Mouse (Mus musculus) brain, embryonic 14.5 days (tissue): ENCODE results near the gene Ccdc9. TPM values are rescaled to one million over a fixed set of nuclear protein-coding genes. Genes with fewer than 3 reads are reported as not detected.
"Not testable (repeated sequence)": the region's sequence is repeated elsewhere in the genome, so short reads cannot be mapped to it uniquely, and the experiment has no call there.

Experiments used
- DNase-seq: peaks from one replicate; pipeline ENCODE4 v3.0.0-alpha.2; 2011; ENCODE audit warnings: low read depth
- CTCF ChIP-seq: fragments of 200-500 bp; IDR thresholded peaks from 2 replicates; pipeline ENCODE4 v1.5.1; 2012; ENCODE audit warnings: inconsistent platforms, mild to moderate bottlenecking, moderate library complexity, borderline replicate concordance; ENCODE audit not compliant: insufficient read depth, insufficient read length; ENCODE audit errors: extremely low read depth
- POLR2A ChIP-seq: fragments of 200-500 bp; IDR thresholded peaks from 2 replicates; pipeline ENCODE4 v1.6.1; 2012; ENCODE audit warnings: mild to moderate bottlenecking, inconsistent platforms, borderline replicate concordance; ENCODE audit not compliant: poor library complexity, insufficient read depth, insufficient read length, severe bottlenecking; ENCODE audit errors: extremely low read depth
- polyA plus RNA-seq: library from polyadenylated mRNA; depleted of rRNA; stranded (reverse); fragments of >200 nt; gene quantifications from 2 replicates; pipeline ENCODE4 v1.2.3, GENCODE M21; 2012

Ccdc9 gene
- polyA plus RNA-seq, 1 experiment = 63.9 TPM

DNA sequence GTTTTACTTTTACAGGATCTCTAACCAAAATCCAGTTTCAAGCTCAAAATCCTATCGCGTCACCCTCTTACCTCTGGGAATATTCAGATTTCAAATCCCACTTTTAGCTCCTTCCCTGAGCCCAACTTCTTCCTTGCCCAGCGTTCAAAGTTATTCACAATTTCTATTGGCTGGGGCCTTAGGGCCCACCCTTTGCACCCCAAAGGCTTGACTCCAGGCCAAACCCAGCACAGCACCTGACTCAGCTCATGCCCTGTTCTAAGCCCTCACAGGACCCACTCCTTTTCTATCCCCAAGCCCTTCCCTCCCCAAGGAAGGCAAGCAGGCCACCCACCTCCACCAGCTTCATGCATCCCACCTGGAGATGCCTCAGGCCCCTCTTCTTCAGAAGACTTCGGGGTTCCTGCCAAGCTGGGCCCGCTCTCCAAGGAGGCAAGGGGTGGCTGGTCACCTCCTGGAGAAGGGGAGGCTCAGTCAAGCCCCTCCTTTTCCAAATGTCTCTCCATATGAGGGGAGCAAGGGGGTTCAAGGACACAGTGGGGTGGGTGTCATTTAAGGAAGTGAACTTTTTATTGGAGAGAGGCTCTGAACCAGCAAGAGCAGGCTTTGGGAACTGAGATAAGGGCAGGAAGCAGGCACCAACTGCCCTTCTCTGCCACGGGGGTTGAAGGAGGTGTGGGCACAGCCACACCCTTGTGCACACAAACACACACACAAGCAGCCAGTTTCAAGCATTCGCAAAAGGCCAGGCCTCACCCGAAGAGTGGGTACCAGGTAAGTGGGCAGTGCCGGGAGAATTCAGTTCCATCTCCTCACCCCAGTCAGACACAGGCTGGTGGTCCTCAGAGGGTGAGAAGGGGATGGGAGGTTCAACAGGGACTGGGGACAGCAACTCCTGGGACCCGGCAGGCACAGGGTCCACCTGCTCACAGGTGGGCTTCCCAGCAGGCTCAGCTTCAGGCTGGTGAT, 11.4 kb downstream of the Ccdc9 start:
- TF ChIP-seq CTCF (no peak), POLR2A (no peak)
- DNase-seq = no peak

DNA sequence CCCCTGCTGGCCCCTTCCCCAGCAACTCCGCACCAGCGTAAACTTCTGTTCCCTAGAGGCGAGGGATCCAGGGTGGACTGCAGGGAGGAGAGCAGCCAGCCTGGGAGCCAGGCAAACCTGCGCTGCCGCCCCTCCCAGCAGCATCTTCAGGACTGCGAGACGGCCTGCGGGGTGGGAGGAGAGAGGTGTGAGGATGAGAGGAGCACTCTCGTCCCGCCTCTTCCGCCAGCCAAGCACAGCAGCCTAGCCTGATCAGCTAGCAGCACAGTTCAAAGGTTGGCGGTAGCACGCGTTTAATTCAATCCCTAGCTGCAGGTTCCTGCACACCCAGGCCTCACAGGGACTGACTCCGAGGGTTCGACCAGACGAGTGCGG, 12.8 kb downstream of the Ccdc9 start:
- peak; percentile 87 for DNase-seq
- no peak for TF ChIP-seq POLR2A
- no peak for TF ChIP-seq CTCF

DNA sequence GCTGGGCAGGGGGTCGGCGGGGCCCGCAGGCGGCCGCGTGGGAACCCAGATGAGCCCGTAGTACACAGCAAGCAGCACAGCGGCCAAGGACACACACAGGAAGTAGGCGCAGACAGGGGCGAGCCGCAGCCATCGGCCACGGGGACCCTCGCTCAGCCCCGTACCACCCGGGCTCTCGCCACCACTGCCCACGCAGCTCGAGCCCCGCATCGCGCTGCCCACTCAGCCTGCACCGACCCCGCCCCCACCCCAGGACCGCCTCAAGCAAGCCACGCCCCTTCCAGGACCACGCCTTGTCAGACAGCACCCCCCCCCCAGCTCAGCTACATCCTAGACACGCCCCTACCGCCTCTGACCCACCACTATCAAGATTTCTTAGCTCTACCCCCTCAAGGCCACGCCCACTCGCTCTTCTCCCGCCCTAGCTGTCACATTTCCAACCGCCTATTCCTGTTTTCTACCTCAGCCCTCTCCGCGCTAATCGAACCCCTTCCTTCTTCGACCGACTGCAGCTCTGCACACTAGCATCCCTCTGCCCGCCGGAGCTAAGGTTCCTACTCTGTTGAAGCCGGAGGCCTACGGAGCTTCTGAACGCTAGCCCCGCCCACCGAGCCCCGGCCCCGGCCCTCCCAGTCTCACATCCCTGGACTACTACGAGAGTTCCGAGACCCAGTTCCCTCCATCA, 13.4 kb downstream of the Ccdc9 start, which contains the start of gene Inafm1:
Inafm1 (minus strand) TSS at position 537 of the 685 bp plus-strand sequence.
- peak; percentile 99 for DNase-seq
- 0 out of 2 replicates have a peak, but pooled peaks have one; percentile 36 for TF ChIP-seq POLR2A
- no peak for TF ChIP-seq CTCF

DNA sequence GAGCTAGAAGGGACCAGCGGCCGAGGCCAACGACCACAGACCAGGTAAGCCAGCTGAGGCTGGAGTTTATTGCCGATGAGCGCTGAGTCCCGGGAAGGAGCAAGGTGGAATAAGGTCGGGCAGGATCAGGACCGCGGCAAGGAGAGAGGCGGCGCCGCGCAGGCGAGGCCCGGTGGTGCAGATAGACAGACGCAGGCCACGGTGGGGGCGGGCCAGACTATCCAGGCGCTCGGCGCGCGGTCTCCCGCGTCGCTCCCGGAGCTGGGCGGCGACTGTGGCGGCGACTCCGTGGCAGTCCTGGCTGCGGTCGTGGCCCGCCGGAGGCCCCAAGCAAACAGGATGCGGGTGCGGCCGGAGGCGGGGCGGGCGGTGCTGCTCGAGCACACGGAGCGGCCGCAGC, 13.9 kb downstream of the Ccdc9 start:
- DNase-seq = peak; percentile 69
- TF ChIP-seq CTCF (0 out of 2 replicates have a peak, but pooled peaks have one; percentile 14), POLR2A (no peak; the same call in 1 of the 2 replicates)

DNA sequence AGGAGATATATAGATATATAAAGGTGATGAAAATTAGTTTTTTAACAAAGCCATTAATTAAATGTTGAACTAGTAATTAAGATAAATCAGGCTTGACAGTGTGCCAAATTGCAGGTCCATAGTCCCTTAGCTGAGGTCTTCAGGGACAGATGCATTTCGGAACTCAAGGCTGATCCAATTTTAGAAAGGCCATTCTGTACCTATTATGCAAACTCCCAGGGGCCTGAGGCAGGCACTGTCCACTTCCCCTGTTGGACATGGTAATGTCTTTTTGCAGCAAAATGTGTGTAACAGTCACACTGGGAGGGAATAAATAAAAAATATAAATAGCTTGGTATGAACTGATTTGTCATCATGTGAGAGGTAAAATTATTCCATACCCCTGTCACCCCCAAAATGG, 15.5 kb downstream of the Ccdc9 start:
- no peak for DNase-seq
- TF ChIP-seq POLR2A = no peak
- no peak for TF ChIP-seq CTCF

DNA sequence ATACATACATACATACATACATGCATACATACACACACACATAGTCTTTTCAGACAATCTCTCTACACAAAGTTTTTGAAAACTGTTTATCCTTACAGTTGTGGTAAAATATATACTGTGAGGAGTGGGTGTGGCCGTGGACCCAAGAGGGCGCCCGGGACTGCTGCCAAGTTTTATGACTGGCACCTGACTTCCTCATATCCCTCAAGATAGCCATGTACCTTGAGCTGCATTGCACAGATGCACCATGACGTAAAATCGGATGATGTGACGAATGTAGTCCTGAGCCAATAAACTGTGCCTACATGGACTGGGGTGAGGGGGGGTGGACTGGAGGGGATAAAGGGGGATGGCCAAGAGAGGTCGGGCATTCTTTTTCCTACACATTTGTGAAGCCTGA, 20.0 kb downstream of the Ccdc9 start:
- not testable (repeated sequence) for DNase-seq

DNA sequence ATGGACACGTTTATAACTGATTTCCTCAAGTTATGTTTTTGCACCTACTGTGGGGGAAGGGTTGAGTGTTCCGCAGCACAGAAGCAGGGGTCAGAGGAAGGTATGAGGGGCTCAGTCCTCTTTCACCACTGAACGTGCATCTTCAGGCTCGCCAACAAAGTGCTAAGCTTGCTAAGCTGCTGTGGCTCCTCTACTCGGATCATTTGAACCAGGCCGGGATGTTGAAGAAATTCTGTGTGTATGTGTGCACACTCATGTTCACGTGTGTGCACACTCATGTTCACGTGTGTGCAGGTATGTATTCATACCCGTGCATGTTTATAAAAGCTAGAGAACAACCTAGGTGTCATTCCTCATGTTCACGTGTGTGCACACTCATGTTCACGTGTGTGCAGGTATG, 20.7 kb downstream of the Ccdc9 start:
- no peak for TF ChIP-seq CTCF
- TF ChIP-seq POLR2A = no peak
- no peak for DNase-seq

DNA sequence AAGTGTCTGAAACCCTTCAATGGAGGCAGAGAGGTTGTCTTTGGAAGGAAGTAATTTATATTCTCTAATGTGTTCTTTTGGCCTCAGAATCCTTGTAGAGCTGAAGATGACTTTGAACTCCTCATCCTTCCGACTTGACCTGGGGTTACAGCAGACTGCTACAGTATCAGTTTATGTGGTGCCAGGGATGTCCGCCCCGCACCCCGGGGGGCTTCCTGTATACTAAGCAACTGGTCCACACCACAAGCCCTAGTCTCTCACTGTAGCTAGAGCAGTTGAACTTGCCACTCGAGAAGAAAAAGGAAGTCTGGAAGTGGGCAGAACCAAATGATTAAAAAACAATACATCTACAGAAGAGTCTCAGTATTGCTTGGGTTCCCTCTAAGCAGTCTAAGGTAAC, 22.8 kb downstream of the Ccdc9 start:
- DNase-seq = no peak
- TF ChIP-seq POLR2A = no peak

DNA sequence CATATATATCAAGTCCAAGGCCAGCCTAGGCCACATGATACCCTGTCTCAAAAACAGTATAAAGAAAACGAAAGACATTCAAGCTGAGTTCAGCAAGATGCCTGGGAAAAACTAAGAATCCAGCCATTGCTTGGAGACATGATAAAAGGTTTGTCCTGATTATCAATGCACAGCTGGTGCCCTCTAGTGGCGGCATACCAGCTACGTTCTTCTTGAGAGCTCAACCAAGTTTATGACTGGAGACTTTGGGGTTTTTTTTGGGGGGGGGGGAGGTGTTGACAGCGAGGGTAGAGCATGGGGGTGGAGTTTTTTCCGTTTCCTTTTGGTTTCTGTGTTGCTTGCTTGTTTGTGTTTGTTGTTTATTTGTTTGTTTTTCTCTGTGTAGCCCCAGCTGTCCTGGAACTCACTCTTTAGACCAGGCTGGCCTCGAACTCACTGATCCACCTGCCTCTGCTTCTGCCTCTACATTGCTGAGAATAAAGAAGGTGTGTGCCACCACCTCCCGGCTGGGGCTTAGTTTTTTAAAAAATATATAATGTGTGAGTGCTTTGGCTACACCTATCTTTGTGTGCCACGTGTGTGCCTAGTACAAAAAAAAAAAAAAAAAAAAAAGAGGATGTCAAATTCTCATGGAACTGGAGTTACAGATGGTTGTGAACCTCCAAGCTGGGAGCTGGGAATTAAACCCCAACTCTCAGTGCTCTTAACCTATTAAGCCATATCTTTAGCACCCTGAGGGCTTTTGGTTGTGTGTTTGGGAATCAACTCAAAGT, 23.4 kb downstream of the Ccdc9 start:
- peak; percentile 76; the same call in 1 of the 2 replicates for TF ChIP-seq CTCF
- TF ChIP-seq POLR2A = no peak
- DNase-seq = peak; percentile 82

DNA sequence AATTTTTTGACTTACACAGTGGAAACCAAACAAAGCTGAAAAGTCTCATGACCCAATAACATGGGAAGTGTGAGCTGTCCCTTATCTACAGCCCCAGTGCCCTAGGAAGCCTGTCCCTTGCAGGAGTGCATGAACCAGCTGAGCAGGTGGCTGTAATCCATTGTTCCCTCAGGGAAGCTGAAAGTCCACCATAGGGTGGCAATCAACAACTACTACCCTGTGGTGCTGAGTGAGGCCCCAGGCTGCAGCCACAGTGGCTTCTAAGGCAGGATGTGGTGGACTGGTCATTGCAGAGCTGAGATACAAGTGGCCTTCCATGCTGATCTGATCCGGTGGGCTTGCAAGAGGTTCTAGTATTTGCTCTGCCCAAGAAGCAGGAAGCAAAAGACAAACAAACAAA, 25.5 kb downstream of the Ccdc9 start:
- no peak for TF ChIP-seq POLR2A
- no peak for TF ChIP-seq CTCF
- no peak for DNase-seq

DNA sequence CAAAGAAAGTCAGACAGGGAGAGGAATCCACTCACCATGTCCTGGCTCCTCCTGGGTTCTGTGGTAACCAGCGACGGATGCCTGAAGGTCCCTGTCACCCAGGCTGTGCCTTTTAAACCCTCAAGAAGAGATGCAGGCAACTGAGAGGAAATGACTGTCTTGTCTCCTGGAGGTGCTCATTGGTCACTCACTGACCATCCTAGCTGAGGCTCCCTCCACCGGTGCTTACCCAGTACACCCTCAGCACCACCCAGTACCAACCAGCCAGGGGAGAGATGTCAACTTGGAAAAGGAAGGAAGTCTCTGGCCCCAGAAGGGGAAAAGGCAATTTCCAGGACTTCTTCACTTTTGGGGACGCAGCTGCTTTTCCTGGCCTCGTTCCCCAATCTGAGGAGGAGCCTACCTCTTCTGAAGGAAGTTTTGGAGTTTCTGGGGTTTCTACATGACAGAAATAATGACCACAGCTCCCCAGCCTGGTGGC, 27.4 kb downstream of the Ccdc9 start, which contains the start of gene C5ar1:
C5ar1 (minus strand) TSS at position 431 of the 481 bp plus-strand sequence.
- no peak for TF ChIP-seq POLR2A
- no peak for TF ChIP-seq CTCF
- DNase-seq = no peak
